Mouse (Mus musculus): ENCODE data around the gene Hk1.

DNA sequence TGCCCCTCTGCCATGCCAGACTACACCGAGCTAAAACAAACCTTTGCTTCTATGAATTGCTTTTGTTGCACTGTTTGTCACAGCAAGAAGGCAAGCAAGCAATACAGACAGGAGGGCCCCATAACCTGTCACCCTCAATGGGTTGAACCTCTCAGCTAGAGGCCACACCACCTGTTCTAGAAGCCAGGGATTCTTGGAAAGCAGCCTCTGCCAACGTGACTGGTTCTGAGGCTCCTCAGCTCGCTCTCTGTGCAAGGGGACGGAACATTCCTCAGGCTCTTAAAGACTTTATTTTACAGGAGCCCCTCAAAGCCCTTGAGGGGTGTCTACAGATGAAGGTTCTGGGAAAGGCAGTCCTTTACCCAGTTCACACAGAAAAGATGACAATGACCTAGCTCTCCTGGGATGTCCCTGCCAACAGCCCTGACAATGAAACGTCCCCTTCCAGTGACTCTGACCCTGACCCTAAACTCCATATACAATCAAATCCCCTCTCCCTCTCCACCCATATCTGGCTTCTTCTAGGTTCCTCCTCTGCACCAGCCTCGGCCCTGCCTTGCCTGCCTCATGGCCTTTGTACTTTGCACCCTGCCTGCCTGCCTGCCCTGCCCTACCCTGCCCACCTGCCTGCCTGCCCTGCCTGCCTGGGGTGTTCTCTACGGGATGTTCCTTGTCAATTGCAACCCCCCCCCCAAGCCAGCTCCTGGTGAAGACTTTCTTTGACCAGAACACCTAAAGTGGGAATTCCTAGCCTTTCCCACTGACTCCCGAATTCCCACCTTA is 158.8 kb downstream of the Hk1 start:
- TF ChIP-seq CTCF (IDR thresholded peaks at IDR 0.05; ENCODE audit: low read depth, low read length) (no peak), POLR2A (IDR thresholded peaks at IDR 0.05; ENCODE audit: insufficient read depth, low read length) (no peak), EP300 (IDR thresholded peaks at IDR 0.05; ENCODE audit: insufficient read depth, low read depth, low read length) (no peak)

Measured in ES-Bruce4 (cell line).